Mouse (Mus musculus) hindbrain, embryonic 11.5 days (tissue): ENCODE measurements around the gene Crtc3. TPM values are rescaled to one million over a fixed set of nuclear protein-coding genes. Genes with fewer than 3 reads are reported as not detected.

Experiments used
- ATAC-seq: fragments of 200-750 bp; cut with Nextera tagmentation; 2 replicates; pipeline ENCODE4 v1.8.0; 2017; ENCODE audit warnings: mild to moderate bottlenecking, moderate TSS enrichment, moderate library complexity; ENCODE audit not compliant: low FRiP score
- DNase-seq: peaks from one replicate; pipeline ENCODE4 v3.0.0-alpha.2; 2015; ENCODE audit warnings: low spot score
- H3K27ac ChIP-seq: fragments of 300-500 bp; sonication (generic); 2 replicates; pipeline ENCODE4 v1.5.1; 2014; ENCODE audit warnings: mild to moderate bottlenecking, low read depth, low read length
- H3K27me3 ChIP-seq: fragments of 300-500 bp; sonication (generic); 2 replicates; pipeline ENCODE4 v1.6.1; 2014; ENCODE audit warnings: mild to moderate bottlenecking, low read length, moderate library complexity, mixed read lengths; ENCODE audit not compliant: control insufficient read depth, insufficient read depth
- H3K36me3 ChIP-seq: fragments of 300-500 bp; sonication (generic); 2 replicates; pipeline ENCODE4 v1.6.1; 2014; ENCODE audit warnings: mild to moderate bottlenecking, low read length, moderate library complexity, mixed read lengths; ENCODE audit not compliant: control insufficient read depth, insufficient read depth
- H3K4me1 ChIP-seq: fragments of 300-500 bp; sonication (generic); replicated peaks from 2 replicates; pipeline ENCODE4 v1.6.1; 2014; ENCODE audit warnings: low read length, mixed read lengths; ENCODE audit not compliant: control insufficient read depth, insufficient read depth
- H3K4me2 ChIP-seq: fragments of 300-500 bp; sonication (generic); replicated peaks from 2 replicates; pipeline ENCODE4 v1.6.1; 2014; ENCODE audit warnings: mild to moderate bottlenecking, low read depth, low read length
- H3K4me3 ChIP-seq: fragments of 300-500 bp; sonication (generic); 2 replicates; pipeline ENCODE4 v1.5.1; 2014; ENCODE audit warnings: low read depth, low read length
- H3K9ac ChIP-seq: fragments of 300-500 bp; sonication (generic); 2 replicates; pipeline ENCODE4 v1.6.1; 2014; ENCODE audit warnings: low read depth, low read length
- H3K9me3 ChIP-seq: fragments of 300-500 bp; sonication (generic); 2 replicates; pipeline ENCODE4 v1.6.1; 2016; ENCODE audit warnings: low read length; ENCODE audit not compliant: control insufficient read depth
- WGBS: fragments of 180-500 bp; shearing (Covaris S2); extraction: QIAGEN DNeasy Blood & Tissue Kit; methylation state at CpG from one replicate; pipeline ENCODE4 v1.1.7; 2014; 5-methylcytosine and 5-hydroxymethylcytosine counted together
- polyA plus RNA-seq: library from polyadenylated mRNA; unstranded; fragments of >200 nt; fragmentation: Nextera tagmentation; extraction: Ambion mirVana; gene quantifications from 2 replicates; pipeline ENCODE4 v1.2.1, GENCODE M21; 2014

The Crtc3 gene
- polyA plus RNA-seq, 1 experiment from 2014 or later = 11.1 TPM

DNA sequence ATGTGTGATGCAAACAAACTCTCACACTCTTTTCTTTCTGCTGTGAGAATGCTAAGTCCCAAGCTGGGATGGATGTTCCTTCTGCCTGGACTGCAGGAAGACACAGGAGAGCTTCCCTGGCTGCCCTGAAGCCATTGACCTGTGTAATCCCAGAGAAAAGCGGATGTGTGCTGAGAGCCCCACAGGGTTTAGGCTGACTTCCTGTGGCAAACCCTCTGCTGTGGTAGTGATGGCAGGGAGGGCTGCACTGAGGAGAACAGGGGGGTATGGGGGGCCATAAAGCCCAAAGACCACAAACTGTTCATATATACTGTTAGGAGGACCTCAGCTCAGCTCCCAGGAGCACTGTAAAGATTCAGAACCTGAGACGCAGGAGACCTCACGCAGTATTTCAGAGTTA lies 57.3 kb downstream of the Crtc3 start:
- 74% methylated on average over 3 of the region's 3 CpGs for WGBS
- H3K9ac ChIP-seq = no peak overlapping the region
- H3K9me3 ChIP-seq = no peaks in the 10 kb centered on the region

GRCm38 (mm10) chr7:80629369-80629768 lies 59.3 kb downstream of the Crtc3 start:
- H3K4me3 ChIP-seq = no peak overlapping the region
- H3K4me1 ChIP-seq = no peaks in the 10 kb centered on the region
- no peak overlapping the region for H3K27ac ChIP-seq
- no peak overlapping the region for H3K4me2 ChIP-seq
- no peak for DNase-seq
- no peaks in the 10 kb centered on the region for H3K36me3 ChIP-seq
- no peak for ATAC-seq
- H3K27me3 ChIP-seq = no peaks in the 10 kb centered on the region
- 82% methylated on average over 12 of the region's 12 CpGs for WGBS
- no peak overlapping the region for H3K9ac ChIP-seq
- H3K9me3 ChIP-seq = no peaks in the 10 kb centered on the region

More for the DNA sequence above, 57.3 kb downstream of the Crtc3 start:
- Histone ChIP-seq H3K4me2 (no peak overlapping the region), H3K36me3 (no peaks in the 10 kb centered on the region), H3K4me3 (no peak overlapping the region), H3K27me3 (no peaks in the 10 kb centered on the region), H3K27ac (no peak overlapping the region), H3K4me1 (no peaks in the 10 kb centered on the region)
- DNase-seq (no peak), ATAC-seq (no peak)

GRCm38 (mm10) chr7:80628708-80629183 lies 59.9 kb downstream of the Crtc3 start:
- no peak overlapping the region for H3K4me3 ChIP-seq
- no peak for ATAC-seq
- H3K9me3 ChIP-seq = no peaks in the 10 kb centered on the region
- no peaks in the 10 kb centered on the region for H3K4me1 ChIP-seq
- no peak overlapping the region for H3K9ac ChIP-seq
- no peaks in the 10 kb centered on the region for H3K36me3 ChIP-seq
- no peaks in the 10 kb centered on the region for H3K27me3 ChIP-seq
- H3K4me2 ChIP-seq = no peak overlapping the region
- H3K27ac ChIP-seq = no peak overlapping the region
- WGBS = 76% methylated on average over 8 of the region's 8 CpGs
- DNase-seq = no peak

DNA sequence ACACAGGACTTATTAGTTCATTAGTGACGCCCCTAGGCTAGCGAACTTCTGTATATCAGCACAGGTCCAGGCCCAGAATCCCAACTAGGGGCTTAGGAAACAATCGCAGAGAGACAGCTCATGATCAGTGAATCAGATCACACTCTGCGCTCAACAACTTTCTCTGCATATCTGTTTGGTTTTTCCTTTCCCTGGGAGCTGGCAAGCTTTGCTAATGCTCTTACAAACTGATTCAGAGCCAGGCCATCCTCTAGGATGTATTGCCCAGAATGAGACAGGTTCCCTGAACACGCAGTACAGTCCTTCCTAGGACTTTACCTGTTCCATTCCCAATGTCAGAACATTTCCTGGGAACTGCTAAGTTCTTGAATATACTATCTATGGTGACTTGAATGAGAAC lies 61.7 kb downstream of the Crtc3 start:
- H3K27ac ChIP-seq = no peak overlapping the region
- no peak for DNase-seq
- H3K27me3 ChIP-seq = no peaks in the 10 kb centered on the region
- H3K4me3 ChIP-seq = no peak overlapping the region
- H3K36me3 ChIP-seq = no peaks in the 10 kb centered on the region
- no peak for ATAC-seq
- no peak overlapping the region for H3K4me2 ChIP-seq
- H3K9me3 ChIP-seq = no peaks in the 10 kb centered on the region
- WGBS = 89% methylated on average over 5 of the region's 5 CpGs
- no peak overlapping the region for H3K9ac ChIP-seq
- no peaks in the 10 kb centered on the region for H3K4me1 ChIP-seq

DNA sequence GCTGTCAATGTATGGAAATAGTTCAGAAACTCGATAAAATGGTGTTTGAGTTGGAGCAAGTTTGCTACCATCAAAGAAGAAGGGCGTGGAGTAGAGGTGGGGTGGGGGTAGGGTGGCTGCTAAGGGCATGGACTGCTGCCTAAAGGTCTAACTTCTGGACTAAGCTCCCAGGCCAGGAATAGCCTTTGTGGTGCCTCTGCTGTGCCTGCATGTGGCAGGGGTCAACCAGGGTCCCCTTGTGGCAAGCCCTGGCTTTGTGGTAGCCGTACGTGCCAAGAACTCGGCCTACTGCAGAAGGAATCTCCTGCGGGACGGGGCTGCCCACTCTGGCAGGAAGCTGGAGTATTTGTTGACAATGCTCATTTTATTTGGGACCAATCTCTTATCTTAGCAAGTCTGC lies 62.8 kb downstream of the Crtc3 start:
- no peak overlapping the region for H3K9ac ChIP-seq

GRCm38 (mm10) chr7:80623276-80623675 lies 65.4 kb downstream of the Crtc3 start:
- H3K27ac ChIP-seq = no peak overlapping the region
- no peak overlapping the region for H3K9ac ChIP-seq
- no peak overlapping the region for H3K4me2 ChIP-seq
- no peak for DNase-seq
- no peaks in the 10 kb centered on the region for H3K9me3 ChIP-seq
- WGBS = 82% methylated on average over 5 of the region's 5 CpGs
- H3K4me3 ChIP-seq = no peak overlapping the region
- H3K4me1 ChIP-seq = no peaks in the 10 kb centered on the region
- H3K36me3 ChIP-seq = no peaks in the 10 kb centered on the region
- ATAC-seq = no peak
- H3K27me3 ChIP-seq = no peaks in the 10 kb centered on the region

More for the DNA sequence above, 62.8 kb downstream of the Crtc3 start:
- Histone ChIP-seq H3K9me3 (no peaks in the 10 kb centered on the region), H3K27ac (no peak overlapping the region), H3K4me2 (no peak overlapping the region), H3K4me3 (no peak overlapping the region), H3K27me3 (no peaks in the 10 kb centered on the region), H3K4me1 (no peaks in the 10 kb centered on the region), H3K36me3 (no peaks in the 10 kb centered on the region)
- 89% methylated on average over 7 of the region's 7 CpGs for WGBS
- no peak for ATAC-seq
- no peak for DNase-seq

- Histone ChIP-seq H3K4me3 (no peak overlapping the region), H3K4me1 (no peaks in the 10 kb centered on the region), H3K27me3 (no peaks in the 10 kb centered on the region), H3K9me3 (no peaks in the 10 kb centered on the region), H3K36me3 (no peaks in the 10 kb centered on the region), H3K4me2 (no peak overlapping the region), H3K27ac (no peak overlapping the region), H3K9ac (no peak overlapping the region)
- 83% methylated on average over 9 of the region's 9 CpGs for WGBS
- ATAC-seq (no peak), DNase-seq (no peak)
Observed at GRCm38 (mm10) chr7:80616096-80616495, 72.6 kb downstream of the Crtc3 start.

DNA sequence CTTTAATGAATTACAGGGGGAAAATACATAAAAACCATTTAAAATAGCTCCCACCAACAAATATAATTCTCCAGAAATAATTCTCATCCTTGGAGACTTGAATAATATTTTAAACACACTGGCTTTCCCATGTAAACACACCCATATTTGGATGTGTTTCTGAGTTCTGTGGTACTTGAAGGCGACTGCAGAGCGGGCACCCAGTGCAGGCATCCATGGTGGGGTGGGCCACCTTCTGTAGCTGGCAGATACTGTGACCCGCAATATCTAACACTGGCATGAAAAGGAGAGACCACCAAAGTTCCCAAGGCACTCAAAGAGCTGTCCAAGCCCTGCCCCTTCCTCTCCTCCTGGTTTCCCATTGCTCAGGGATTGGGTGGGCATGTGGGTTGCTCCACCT lies 74.6 kb downstream of the Crtc3 start:
- H3K27ac ChIP-seq = no peak overlapping the region
- H3K27me3 ChIP-seq = no peaks in the 10 kb centered on the region
- ATAC-seq (no peak), DNase-seq (no peak)
- H3K4me2 ChIP-seq = no peak overlapping the region
- H3K4me1 ChIP-seq = no peaks in the 10 kb centered on the region
- no peak overlapping the region for H3K9ac ChIP-seq
- no peak overlapping the region for H3K4me3 ChIP-seq
- no peaks in the 10 kb centered on the region for H3K36me3 ChIP-seq
- H3K9me3 ChIP-seq = no peaks in the 10 kb centered on the region
- 95% methylated on average over 3 of the region's 3 CpGs for WGBS

DNA sequence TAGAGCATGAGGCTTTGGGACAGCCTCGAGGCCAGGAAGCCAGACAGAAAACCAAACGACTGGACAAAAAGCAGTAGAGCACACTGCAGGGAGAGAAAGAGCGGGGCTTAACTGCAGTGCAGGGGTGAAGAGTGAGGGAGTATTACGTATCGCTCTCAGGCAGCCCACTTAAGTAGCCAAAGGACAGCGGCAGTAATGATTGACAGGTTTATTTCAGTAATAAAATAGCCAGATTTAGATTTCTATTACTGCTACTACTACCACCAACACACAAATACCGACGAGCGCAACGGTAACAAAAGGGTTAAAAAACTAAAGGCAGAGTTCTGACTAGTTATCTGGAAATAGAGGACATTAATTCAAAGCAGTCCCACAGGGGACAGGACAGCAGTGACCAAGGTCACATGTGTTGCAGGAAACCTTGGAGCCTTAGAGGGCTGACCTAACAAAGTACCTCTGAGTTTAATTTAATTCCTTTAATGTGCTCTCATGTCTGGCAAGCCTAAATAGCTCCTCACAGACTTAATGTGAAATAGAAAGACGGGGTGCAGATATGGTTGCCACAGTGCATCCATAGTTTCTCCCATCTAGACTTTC lies 76.4 kb downstream of the Crtc3 start:
- Histone ChIP-seq H3K27ac (no peak overlapping the region), H3K4me2 (no peak overlapping the region), H3K4me1 (no peaks in the 10 kb centered on the region), H3K9ac (no peak overlapping the region), H3K27me3 (no peaks in the 10 kb centered on the region), H3K36me3 (no peaks in the 10 kb centered on the region), H3K9me3 (no peaks in the 10 kb centered on the region), H3K4me3 (no peak overlapping the region)
- 69% methylated on average over 11 of the region's 11 CpGs for WGBS
- no peak for DNase-seq
- no peak for ATAC-seq
